Mouse (Mus musculus) left cerebral cortex, postnatal 14 days (tissue): ENCODE data around the gene Tnfaip8l2. TPM values are rescaled to one million over a fixed set of nuclear protein-coding genes. Genes with fewer than 3 reads are reported as not detected.
"Not testable (repeated sequence)": the region's sequence is repeated elsewhere in the genome, so short reads cannot be mapped to it uniquely, and the experiment has no call there.

Experiments
- DNase-seq, 2 experiments: peaks; one replicate each; pipeline ENCODE4 v3.0.0; 2021 to 2022; ENCODE audit warnings: low spot score in 2 of 2, mixed read lengths in 1 of 2
- intact Hi-C: fragments of 180-260 bp; cut with DNase I; formaldehyde crosslinking; loops from one replicate; pipeline ENCODE4 v1.15.1; 2025
- total RNA-seq, 2 experiments: library from RNA; stranded (reverse); gene quantifications; 2 replicates each; pipeline ENCODE4 v1.2.3; 2021

Gene Tnfaip8l2
- total RNA-seq, 2 experiments from 2014 or later: 1.8 to 3.1 TPM

DNA sequence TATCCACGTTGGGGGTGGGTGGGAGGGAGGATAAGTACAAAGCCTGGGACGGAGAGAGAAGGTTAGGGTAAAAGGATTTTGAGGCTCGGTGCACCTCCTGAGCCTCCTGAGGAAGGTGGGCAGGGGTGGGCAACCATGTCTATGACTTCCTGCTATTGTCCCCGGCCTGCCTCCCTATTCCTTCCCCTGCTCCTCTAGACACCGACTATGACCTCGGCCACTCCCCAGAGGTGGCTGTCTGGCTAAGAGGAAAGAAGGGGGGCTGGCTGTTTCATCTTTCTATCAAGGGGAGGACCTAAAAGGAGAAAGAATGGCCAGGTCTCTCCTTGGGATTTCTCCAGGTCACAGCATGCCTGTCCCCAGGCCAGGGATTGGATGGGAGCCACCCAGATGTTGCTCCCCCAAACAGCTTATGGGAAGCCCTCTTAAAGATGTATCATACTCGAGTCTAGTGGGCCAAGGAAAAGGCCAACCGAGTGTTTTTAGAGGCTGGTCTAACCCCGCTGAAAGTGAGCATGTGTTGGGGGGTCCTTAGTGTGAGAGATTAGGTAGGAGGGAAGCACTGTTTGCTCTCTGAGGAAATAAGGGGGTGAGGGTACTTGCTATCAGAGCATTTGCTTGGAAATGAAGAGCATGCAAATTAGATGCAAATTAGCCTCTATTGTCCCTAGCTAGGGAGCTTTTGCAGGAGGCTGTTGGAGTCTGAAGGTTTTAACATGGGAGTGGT lies 19.6 kb upstream of the Tnfaip8l2 start:
- DNase-seq: no peak
- intact Hi-C loops: loop anchor here (5.0 kb wide), 1 partner anchor 56 kb away; the partner anchor contains the start of gene Gabpb2

- intact Hi-C loops: loop anchor here (5.0 kb wide), 1 partner anchor 56 kb away; the partner anchor contains the start of gene Gabpb2
- no peak for DNase-seq
These were observed 18.9 kb upstream of the Tnfaip8l2 start for GRCm38 (mm10) chr3:95161041-95161551.

- intact Hi-C loops: loop anchor here (5.0 kb wide), 1 partner anchor 57 kb away; the partner anchor contains the start of gene Gabpb2
- DNase-seq: peak; percentile 89 to 91
These were observed 18.1 kb upstream of the Tnfaip8l2 start, which contains the start of gene Sema6c for GRCm38 (mm10) chr3:95159987-95160963. Gene Sema6c, plus strand, starts transcription at chr3:95160457.

DNA sequence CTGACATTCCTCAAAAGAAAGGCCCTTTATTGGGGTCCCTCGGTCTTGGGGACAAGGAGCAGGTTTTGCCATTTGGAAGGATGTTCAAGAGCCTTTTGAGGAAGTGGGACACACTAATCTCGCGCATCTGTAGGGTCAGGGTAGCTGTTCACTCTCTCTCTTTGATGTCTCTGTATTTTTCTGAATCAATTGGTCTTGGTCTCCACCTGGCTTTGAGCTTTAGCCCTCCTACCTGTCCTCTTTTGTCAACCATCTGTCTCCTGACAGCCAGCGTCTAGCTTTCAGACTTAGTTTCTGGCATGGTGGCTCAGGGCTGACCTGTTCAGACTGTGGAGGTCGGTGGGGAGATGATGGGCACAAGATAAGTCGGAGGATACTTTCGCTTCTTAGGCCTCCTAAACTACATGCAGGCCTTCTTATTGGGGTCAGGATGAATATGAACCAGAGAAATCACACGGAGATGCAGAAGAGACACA lies 17.4 kb upstream of the Tnfaip8l2 start:
- DNase-seq: no peak
- intact Hi-C loops: no loop called here

GRCm38 (mm10) chr3:95153874-95154273 lies 11.7 kb upstream of the Tnfaip8l2 start:
- peak in 1 of 2 experiments; percentile 53 for DNase-seq
- intact Hi-C loops: no loop called here

- no peak for DNase-seq
- intact Hi-C loops: no loop called here
These were observed 5.8 kb upstream of the Tnfaip8l2 start for GRCm38 (mm10) chr3:95147924-95148323.

DNA sequence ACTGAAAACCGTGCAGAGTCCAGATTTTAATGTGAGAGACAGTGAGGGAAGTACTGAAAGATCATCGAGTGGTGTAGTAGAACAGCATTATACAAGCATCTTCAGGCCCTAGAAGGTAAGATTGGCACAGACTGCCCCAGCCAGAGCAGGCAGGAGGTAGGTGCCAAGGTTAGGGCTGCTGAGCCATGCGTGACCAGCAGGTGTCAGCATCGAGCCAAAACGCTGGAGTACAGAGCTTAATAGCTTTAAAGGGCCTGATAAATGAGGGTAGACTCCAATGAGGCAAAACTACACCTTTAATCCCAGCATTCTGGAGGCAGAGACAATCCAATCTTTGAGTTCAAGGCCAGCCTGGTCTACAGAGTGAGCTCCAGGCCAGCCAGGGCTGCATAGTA lies 454 bp upstream of the Tnfaip8l2 start:
- intact Hi-C loops: loop anchor here (2.0 to 5.0 kb wide), 2 partner anchors 74 to 120 kb away; partner anchors contain the start of gene Gabpb2
- peak; percentile 73 to 88 for DNase-seq

DNA sequence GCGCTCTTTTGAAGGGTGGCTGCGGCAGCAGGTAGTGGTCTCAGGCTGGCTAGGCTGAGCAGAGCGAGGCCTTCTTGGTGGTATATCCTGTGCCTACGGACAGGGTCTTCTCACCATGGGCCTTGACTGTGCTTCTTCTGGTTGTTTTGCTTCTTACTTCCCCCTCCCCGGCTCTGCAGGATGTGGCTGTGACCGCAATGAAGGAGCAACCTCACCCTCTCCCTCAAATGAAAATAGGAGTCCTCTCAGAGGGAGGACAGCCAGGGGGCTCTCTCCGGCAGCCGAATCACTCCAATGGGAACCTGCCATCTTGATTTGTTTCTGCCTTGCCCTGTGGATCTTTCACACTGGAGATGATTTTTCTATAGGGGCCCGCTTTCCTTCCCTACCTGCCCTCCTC lies 686 bp downstream of the Tnfaip8l2 start:
- intact Hi-C loops: loop anchor here (5.0 kb wide), 1 partner anchor 121 kb away; no protein-coding TSS in a partner anchor
- DNase-seq: no peak

- intact Hi-C loops: loop anchor here (5.0 kb wide), 1 partner anchor 122 kb away; no protein-coding TSS in a partner anchor
- no peak for DNase-seq
These were observed 1.4 kb downstream of the Tnfaip8l2 start for GRCm38 (mm10) chr3:95140795-95141194.

- no peak for DNase-seq
- intact Hi-C loops: loop anchor here (5.0 kb wide), 1 partner anchor 122 kb away; no protein-coding TSS in a partner anchor
These were observed 1.9 kb downstream of the Tnfaip8l2 start for GRCm38 (mm10) chr3:95140289-95140595.

- no peak for DNase-seq
- intact Hi-C loops: loop anchor here (5.0 kb wide), 1 partner anchor 123 kb away; no protein-coding TSS in a partner anchor
These were observed 2.4 kb downstream of the Tnfaip8l2 start for GRCm38 (mm10) chr3:95139586-95140288.

DNA sequence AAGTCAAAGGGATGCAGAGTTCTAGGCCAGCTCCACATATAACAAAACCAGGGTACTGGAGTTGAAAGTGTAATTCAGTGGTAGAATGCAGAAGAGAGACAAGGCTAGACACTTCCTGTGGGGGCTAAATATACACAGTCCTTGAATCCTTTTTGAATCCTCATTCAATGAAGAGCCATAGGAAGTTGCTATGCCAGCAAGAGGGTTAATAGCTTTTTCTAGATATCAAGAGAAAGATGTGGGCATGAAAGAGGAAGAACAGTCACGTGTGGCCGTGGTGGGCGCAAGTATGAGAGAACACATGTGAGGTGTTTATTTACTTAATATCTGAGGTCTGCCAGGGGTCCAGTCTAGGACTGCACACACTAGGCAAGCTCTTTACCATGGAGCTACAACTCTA lies 5.8 kb downstream of the Tnfaip8l2 start:
- intact Hi-C loops: no loop called here
- no peak for DNase-seq

- no peak for DNase-seq
These were observed 6.6 kb downstream of the Tnfaip8l2 start for GRCm38 (mm10) chr3:95135433-95136052.

GRCm38 (mm10) chr3:95135023-95135422 lies 7.1 kb downstream of the Tnfaip8l2 start:
- intact Hi-C loops: no loop called here
- DNase-seq: peak; percentile 48 to 54

More at GRCm38 (mm10) chr3:95135433-95136052, 6.6 kb downstream of the Tnfaip8l2 start:
- intact Hi-C loops: no loop called here

GRCm38 (mm10) chr3:95134133-95134532 lies 8.0 kb downstream of the Tnfaip8l2 start:
- intact Hi-C loops, DNase-seq: not testable (repeated sequence)

DNA sequence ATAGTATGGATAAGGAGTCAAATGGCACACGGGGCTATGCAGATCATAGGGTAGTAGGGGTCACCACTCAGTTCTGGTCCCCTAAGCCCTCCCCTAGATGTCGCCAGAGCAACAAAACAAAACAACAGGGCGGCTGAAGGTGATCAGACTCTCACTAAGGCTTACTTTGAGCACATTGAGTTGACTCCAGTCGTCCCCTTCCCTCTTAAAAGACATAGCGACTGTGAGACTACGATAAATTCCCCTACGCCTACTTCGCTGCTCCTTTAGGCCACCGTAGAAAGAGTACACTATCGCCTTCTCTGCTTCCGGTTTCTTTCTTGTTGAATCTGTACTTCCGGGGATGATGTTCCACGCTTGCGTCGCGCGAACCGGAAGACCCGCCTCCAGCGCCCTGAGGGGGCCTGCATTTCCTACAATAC lies 8.5 kb downstream of the Tnfaip8l2 start, which contains the start of the genes Scnm1 and Lysmd1:
TSS of gene Scnm1 (minus strand) at position 332 of the 422 bp plus-strand sequence.
TSS of gene Lysmd1 (plus strand) at position 409 of the 422 bp plus-strand sequence.
- DNase-seq: peak; percentile 91 to 94
- intact Hi-C loops: no loop called here

DNA sequence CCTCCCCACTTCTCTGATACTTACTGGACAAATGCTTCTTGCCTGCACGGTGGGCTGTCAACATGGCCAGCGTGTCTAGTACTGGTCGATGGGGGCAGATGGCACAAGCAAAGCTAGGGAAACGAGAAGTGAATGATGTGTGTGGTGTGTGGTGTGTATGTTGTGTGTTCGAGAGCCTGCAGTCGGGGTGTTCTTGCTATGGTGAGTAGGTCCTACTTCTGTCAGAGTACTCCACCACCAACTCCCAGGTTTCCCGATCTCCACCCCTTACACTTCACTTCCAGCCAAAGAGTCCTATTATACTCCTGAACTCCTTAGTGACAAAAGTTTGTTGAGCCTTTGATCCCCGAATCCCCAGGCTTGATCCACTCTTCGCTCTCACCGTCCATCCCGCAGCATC lies 9.0 kb downstream of the Tnfaip8l2 start:
- intact Hi-C loops: no loop called here
- DNase-seq: no peak

DNA sequence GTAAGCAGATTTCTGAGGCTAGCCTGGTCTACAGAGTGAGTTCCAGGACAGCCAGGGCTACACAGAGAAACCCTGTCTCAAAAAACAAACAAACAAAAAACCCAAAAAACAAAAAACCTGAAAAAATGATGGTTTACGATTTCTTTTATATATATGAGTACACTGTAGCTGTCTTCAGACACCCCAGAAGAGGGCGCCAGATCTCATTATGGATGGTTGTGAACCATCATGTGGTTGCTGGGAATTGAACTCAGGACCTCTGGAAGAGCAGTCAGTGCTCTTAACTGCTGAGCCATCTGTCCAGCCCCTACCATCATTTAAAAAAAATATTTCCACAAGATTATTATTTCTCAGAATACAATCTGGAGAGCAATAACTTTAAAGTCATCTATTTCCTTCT lies 9.8 kb downstream of the Tnfaip8l2 start:
- intact Hi-C loops, DNase-seq: not testable (repeated sequence)
